Mouse (Mus musculus) liver, adult 2 months (tissue): ENCODE data around the gene Olfr1255. TPM values are rescaled to one million over a fixed set of nuclear protein-coding genes. Genes with fewer than 3 reads are reported as not detected.

Experiments
- DNase-seq: peaks from one replicate; pipeline ENCODE4 v3.0.0-alpha.2; 2011; ENCODE audit warnings: low read depth, low spot score; ENCODE audit errors: extremely low read depth
- H3K27ac ChIP-seq: fragments of 200-500 bp; replicated peaks from 2 replicates; pipeline ENCODE4 v1.5.1; 2012; ENCODE audit warnings: low read depth, mild to moderate bottlenecking, control low read depth, inconsistent platforms, low read length; ENCODE audit not compliant: insufficient read depth
- H3K27me3 ChIP-seq: fragments of 200-500 bp; 2 replicates; pipeline ENCODE4 v1.6.1; 2012; ENCODE audit warnings: mild to moderate bottlenecking, moderate library complexity, low read length, inconsistent platforms; ENCODE audit not compliant: control insufficient read depth, insufficient read depth
- H3K36me3 ChIP-seq: fragments of 200-500 bp; 2 replicates; pipeline ENCODE4 v1.6.1; 2012; ENCODE audit warnings: low read length, inconsistent platforms; ENCODE audit not compliant: control insufficient read depth, insufficient read depth
- H3K4me1 ChIP-seq: fragments of 200-500 bp; 2 replicates; pipeline ENCODE4 v1.6.1; 2011; ENCODE audit warnings: low read length; ENCODE audit not compliant: control insufficient read depth, insufficient read depth
- H3K4me3 ChIP-seq: fragments of 200-500 bp; 2 replicates; pipeline ENCODE4 v1.5.1; 2011; ENCODE audit warnings: low read depth, mild to moderate bottlenecking, control low read depth, low read length, moderate library complexity; ENCODE audit not compliant: insufficient read depth
- H3K79me2 ChIP-seq: fragments of 200-500 bp; 2 replicates; pipeline ENCODE4 v1.6.1; 2012; ENCODE audit warnings: inconsistent platforms, mild to moderate bottlenecking, low read length, moderate library complexity; ENCODE audit not compliant: control insufficient read depth, insufficient read depth
- H3K9ac ChIP-seq: fragments of 200-500 bp; 2 replicates; pipeline ENCODE4 v1.6.1; 2012; ENCODE audit warnings: low read depth, mild to moderate bottlenecking, control low read depth, inconsistent platforms, low read length
- CTCF ChIP-seq: fragments of 200-500 bp; IDR thresholded peaks from 2 replicates; pipeline ENCODE4 v1.5.1; 2011; ENCODE audit warnings: low read depth, low read length, control low read depth
- POLR2A ChIP-seq: fragments of 200-500 bp; IDR thresholded peaks from 2 replicates; pipeline ENCODE4 v1.6.1; 2011; ENCODE audit warnings: low read length, control low read depth; ENCODE audit not compliant: insufficient read depth; ENCODE audit errors: extremely low read depth
- WGBS: fragments of 180-500 bp; shearing (Covaris S2); methylation state at CpG from one replicate; pipeline ENCODE4 v1.1.7; 2018; 5-methylcytosine and 5-hydroxymethylcytosine counted together
- polyA plus RNA-seq: library from polyadenylated mRNA; depleted of rRNA; stranded (reverse); fragments of >200 nt; gene quantifications from 2 replicates; pipeline ENCODE4 v1.2.3, GENCODE M21; 2012; rRNA removed
- total RNA-seq: library from RNA; depleted of rRNA; stranded (reverse); fragments of >200 nt; gene quantifications from 2 replicates; pipeline ENCODE4 v1.2.3, GENCODE M21; 2014; rRNA removed

Gene Olfr1255
- total RNA-seq = not detected in 2 replicates
- polyA plus RNA-seq = not detected in 2 replicates

DNA sequence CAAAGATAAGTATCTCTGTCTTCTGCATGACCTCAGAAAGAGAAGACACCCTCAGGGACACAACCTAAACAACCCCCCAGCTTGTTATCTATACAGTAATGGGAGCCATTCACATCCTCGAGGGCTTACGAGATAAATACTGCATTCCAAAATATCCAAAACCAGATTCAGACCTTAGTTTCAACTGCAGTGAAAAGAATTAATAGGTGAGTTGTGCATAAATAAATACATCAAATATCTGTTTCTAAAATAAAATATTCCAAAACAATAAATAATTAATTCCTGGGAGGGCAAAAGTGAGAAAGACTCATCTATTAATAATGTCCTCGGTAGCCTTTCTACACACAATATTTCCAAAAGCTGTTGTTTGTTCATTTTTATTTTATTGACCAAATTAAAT lies at the start of gene Olfr1255:
Gene Olfr1255, plus strand, starts transcription at position 301 of the 400 bp plus-strand sequence.
- Histone ChIP-seq H3K4me3 (no peak within 1 kb of the TSS), H3K27me3 (no peaks in the 10 kb centered on the region), H3K36me3 (no peaks in the 10 kb centered on the region), H3K27ac (no peak within 1 kb of the TSS), H3K9ac (no peak within 1 kb of the TSS), H3K79me2 (no peaks in the 10 kb centered on the region), H3K4me1 (no peaks in the 10 kb centered on the region)
- TF ChIP-seq POLR2A = no peak
- TF ChIP-seq CTCF = no peak
- WGBS = 88% methylated on average over 3 of the region's 3 CpGs
- no peak for DNase-seq

DNA sequence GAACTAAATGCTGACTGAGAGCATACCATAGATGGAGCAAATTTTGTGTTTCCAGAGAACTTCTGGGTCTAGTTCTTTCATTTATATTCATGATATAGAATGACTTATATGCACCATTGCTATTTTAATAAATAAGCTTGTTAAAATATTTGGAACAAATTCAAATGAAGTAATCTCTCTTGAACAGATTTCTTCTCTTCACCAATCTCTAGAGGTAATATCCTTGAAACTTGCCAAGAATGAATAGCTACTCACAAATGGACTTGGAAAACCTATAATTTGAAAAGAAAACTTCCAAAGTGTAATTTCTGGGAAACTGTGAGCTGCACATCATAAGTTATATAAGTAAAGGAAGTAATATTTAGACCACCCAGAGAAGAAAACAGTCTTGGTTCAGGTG lies 18.3 kb upstream of the Olfr1255 start, which contains the start of gene Olfr1254:
Gene Olfr1254, minus strand, starts transcription at position 101 of the 400 bp plus-strand sequence.
- Histone ChIP-seq H3K9ac (no peak within 1 kb of the TSS), H3K79me2 (no peaks in the 10 kb centered on the region), H3K4me3 (no peak within 1 kb of the TSS), H3K36me3 (no peaks in the 10 kb centered on the region), H3K27me3 (no peaks in the 10 kb centered on the region), H3K27ac (no peak within 1 kb of the TSS), H3K4me1 (no peaks in the 10 kb centered on the region)
- TF ChIP-seq CTCF (no peak), POLR2A (no peak)
- DNase-seq = no peak

DNA sequence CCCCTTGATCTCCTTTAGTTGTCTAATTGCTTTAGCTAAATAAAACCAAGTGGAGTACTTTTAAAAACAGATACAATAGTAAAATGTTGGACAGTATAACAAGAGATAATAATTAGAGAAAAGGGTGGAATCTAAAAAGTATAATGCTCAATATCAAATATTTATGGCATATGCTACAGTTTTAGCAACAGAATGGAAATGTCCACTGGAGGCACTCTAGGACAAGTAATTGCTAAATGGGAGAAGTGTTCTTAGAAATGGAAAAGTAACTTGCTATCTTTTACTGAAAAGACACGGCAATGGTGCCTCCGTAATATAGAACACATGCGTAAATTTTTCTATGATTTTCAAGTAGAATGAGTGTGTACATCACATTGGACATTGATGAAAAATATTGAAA lies 12.3 kb upstream of the Olfr1255 start:
- H3K9ac ChIP-seq = no peak overlapping the region
- H3K79me2 ChIP-seq = no peaks in the 10 kb centered on the region
- H3K4me3 ChIP-seq = no peak overlapping the region
- 90% methylated on average over 3 of the region's 3 CpGs for WGBS
- no peaks in the 10 kb centered on the region for H3K27me3 ChIP-seq
- TF ChIP-seq CTCF = no peak
- TF ChIP-seq POLR2A = no peak
- H3K27ac ChIP-seq = no peak overlapping the region
- no peaks in the 10 kb centered on the region for H3K36me3 ChIP-seq
- H3K4me1 ChIP-seq = no peaks in the 10 kb centered on the region
- no peak for DNase-seq

DNA sequence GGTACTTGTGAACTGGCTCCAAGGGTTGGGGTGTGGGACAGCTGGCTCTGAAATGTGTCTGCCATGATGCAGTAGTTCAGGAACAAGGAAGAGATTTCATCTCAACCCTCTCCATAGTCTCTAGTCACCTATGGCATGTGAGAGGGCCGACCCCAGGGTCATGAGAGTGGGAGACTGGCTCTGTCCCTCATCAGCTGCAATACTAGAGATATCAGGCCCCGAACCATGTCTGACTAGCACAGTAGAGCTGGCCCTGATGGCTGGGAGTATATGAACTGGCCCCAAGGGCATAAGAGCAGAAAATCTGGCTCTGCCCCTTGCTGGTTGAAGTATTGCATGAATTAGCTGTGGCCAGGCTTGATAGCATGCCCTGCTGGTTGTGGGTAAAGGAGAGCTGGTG lies 1.1 kb upstream of the Olfr1255 start:
- H3K4me1 ChIP-seq = no peaks in the 10 kb centered on the region
- WGBS = 78% methylated on average over 2 of the region's 2 CpGs
- no peaks in the 10 kb centered on the region for H3K36me3 ChIP-seq
- H3K4me3 ChIP-seq = no peak overlapping the region
- no peak overlapping the region for H3K27ac ChIP-seq
- H3K27me3 ChIP-seq = no peaks in the 10 kb centered on the region
- no peak overlapping the region for H3K9ac ChIP-seq
- TF ChIP-seq POLR2A (no peak), CTCF (no peak)
- no peak for DNase-seq
- no peaks in the 10 kb centered on the region for H3K79me2 ChIP-seq

DNA sequence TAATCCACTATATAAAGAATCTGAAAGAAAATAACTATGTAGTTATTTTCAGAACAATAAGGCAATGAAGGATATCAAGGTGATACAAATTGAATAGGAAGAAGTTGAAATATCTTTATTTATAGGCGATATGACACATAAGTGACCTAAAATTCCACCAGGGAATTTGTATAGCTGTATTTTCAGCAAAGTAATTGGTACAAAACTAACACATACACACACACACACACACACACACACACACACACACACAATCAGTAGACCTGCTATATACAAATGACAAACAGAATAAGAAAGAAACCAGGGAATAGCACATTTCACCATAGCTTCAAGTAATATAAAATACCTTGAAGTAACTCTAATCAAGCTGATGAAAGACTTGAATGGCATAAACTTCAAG lies 8.4 kb downstream of the Olfr1255 start:
- Histone ChIP-seq H3K27ac (no peak overlapping the region), H3K4me3 (no peak overlapping the region), H3K4me1 (no peaks in the 10 kb centered on the region), H3K36me3 (no peaks in the 10 kb centered on the region), H3K79me2 (no peaks in the 10 kb centered on the region), H3K9ac (no peak overlapping the region), H3K27me3 (no peaks in the 10 kb centered on the region)
- TF ChIP-seq POLR2A = no peak
- 74% methylated on average over 1 of the region's 1 CpGs for WGBS
- DNase-seq = no peak

DNA sequence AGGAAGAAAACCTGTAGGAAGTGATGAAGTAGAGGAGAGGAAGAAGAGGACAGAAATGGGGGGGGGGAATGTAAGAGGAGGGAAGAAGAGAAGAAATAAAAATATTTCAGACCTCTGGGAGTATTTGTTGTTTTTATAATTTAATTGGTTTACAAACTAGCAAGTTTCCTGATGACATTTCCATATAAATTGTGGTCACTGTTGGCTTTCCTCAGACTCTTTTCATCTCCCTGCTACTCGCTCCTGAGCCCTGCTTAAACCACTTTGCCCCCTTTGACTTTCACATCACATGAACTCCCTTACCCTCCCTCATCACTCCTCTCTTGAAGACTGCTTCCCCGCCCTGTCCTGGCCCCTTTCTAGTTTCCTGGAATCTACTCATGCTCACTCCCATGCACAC lies 29.6 kb downstream of the Olfr1255 start, which contains the start of gene Olfr1256:
Gene Olfr1256, minus strand, starts transcription at position 101 of the 400 bp plus-strand sequence.
- Histone ChIP-seq H3K4me3 (no peak within 1 kb of the TSS), H3K4me1 (no peaks in the 10 kb centered on the region), H3K27ac (no peak within 1 kb of the TSS), H3K36me3 (no peaks in the 10 kb centered on the region), H3K79me2 (no peaks in the 10 kb centered on the region), H3K27me3 (no peaks in the 10 kb centered on the region), H3K9ac (no peak within 1 kb of the TSS)
- DNase-seq = no peak
- 74% methylated on average over 2 of the region's 2 CpGs for WGBS
- TF ChIP-seq POLR2A (no peak), CTCF (no peak)
